9 mouse cellular contexts compared by ENCODE assay signal in genomic region chr4:22017656-22018379, GRCm38 (mm10).
DNase-seq lines count a peak whose midpoint lies in the region; ATAC-seq and TF ChIP-seq lines count a peak whose summit lies in the region.
"Had no signal": no experiment of that assay in that cellular context is flagged by ENCODE, and none has a peak within 500 bp of the region (broad histone marks: within the 10 kb centered on the region; RNA-seq: fewer than 3 reads in every experiment).

No protein-coding gene starts in this region.

- H3K36me3 ChIP-seq in forebrain, embryonic 14.5 days (ENCODE audit: control insufficient read depth, insufficient read depth, low read length): no peaks in the 10 kb centered on the region
- H3K36me3 ChIP-seq in hindbrain, postnatal 0 days (ENCODE audit: insufficient read depth, low read length): no peaks in the 10 kb centered on the region
- H3K36me3 ChIP-seq: embryonic facial prominence, embryonic 12.5 days had no signal

- peak; percentile 89 for TF ChIP-seq CTCF in hindbrain, postnatal 0 days (IDR thresholded peaks at IDR 0.05; ENCODE audit: low read depth)

- 0 out of 2 replicates have a peak overlapping the region, but pooled peaks have one; percentile 7 for H3K4me2 ChIP-seq in forebrain, embryonic 14.5 days (ENCODE audit: low read length)
- H3K4me2 ChIP-seq in hindbrain, postnatal 0 days (ENCODE audit: low read depth, low read length): 0 out of 2 replicates have a peak overlapping the region, but pooled peaks have one; percentile 25
- H3K4me2 ChIP-seq: embryonic facial prominence, embryonic 12.5 days had no signal

- H3K9me3 ChIP-seq in forebrain, embryonic 14.5 days (replicated peaks; ENCODE audit: control insufficient read depth, low read length): no peaks in the 10 kb centered on the region; the same call in 1 of the 2 replicates
- no peaks in the 10 kb centered on the region for H3K9me3 ChIP-seq in hindbrain, postnatal 0 days (ENCODE audit: low read length)

- DNase-seq in ovary, postnatal 10 days (ENCODE audit: low spot score): peak; percentile 1
- DNase-seq in ovary, postnatal 36 days (ENCODE audit: low spot score): no peak
- DNase-seq in brain, embryonic 18.5 days (ENCODE audit: low read depth, low spot score): peak; percentile 64
- DNase-seq in forebrain, embryonic 14.5 days (ENCODE audit: low spot score): peak; percentile 94
- DNase-seq in hindbrain, postnatal 0 days (ENCODE audit: low spot score): peak; percentile 93
- peak; percentile 23 to 87 for DNase-seq in left cerebral cortex, adult 9 months (ENCODE audit: low spot score in 2 of 2)
- peak; percentile 51 for DNase-seq in neural tube, embryonic 10.5 days (ENCODE audit: extremely low spot score, low spot score)

- H3K9ac ChIP-seq in forebrain, embryonic 14.5 days (ENCODE audit: low read length): no peak overlapping the region
- no peak overlapping the region for H3K9ac ChIP-seq in hindbrain, postnatal 0 days (replicated peaks; ENCODE audit: low read length)
- H3K9ac ChIP-seq: embryonic facial prominence, embryonic 12.5 days had no signal

- ATAC-seq in forebrain, embryonic 14.5 days: peak; percentile 84
- peak; percentile 89 for ATAC-seq in hindbrain, postnatal 0 days
- ATAC-seq in monocyte, adult 5-6 weeks (replicated peaks; ENCODE audit: insufficient number of reproducible peaks, low FRiP score, low TSS enrichment, poor library complexity, severe bottlenecking): no peak

- no peak overlapping the region for H3K4me3 ChIP-seq in forebrain, embryonic 14.5 days (ENCODE audit: low read depth, low read length)
- H3K4me3 ChIP-seq in hindbrain, postnatal 0 days (ENCODE audit: low read length): no peak overlapping the region
- H3K4me3 ChIP-seq: embryonic facial prominence, embryonic 12.5 days had no signal

- H3K27me3 ChIP-seq in forebrain, embryonic 14.5 days (replicated peaks; ENCODE audit: control insufficient read depth, insufficient read depth, low read length): no peaks in the 10 kb centered on the region
- H3K27me3 ChIP-seq in hindbrain, postnatal 0 days (ENCODE audit: insufficient read depth, low read length): no peaks in the 10 kb centered on the region
- H3K27me3 ChIP-seq: embryonic facial prominence, embryonic 12.5 days had no signal

- no peak overlapping the region for H3K27ac ChIP-seq in forebrain, embryonic 14.5 days (ENCODE audit: low read depth, low read length)
- no peak overlapping the region for H3K27ac ChIP-seq in hindbrain, postnatal 0 days
- H3K27ac ChIP-seq: embryonic facial prominence, embryonic 12.5 days had no signal

- H3K4me1 ChIP-seq in forebrain, embryonic 14.5 days (ENCODE audit: control insufficient read depth, insufficient read depth, low read length): peaks cover 2% of the 10 kb centered on the region; the same call in 1 of the 2 replicates
- H3K4me1 ChIP-seq in hindbrain, postnatal 0 days (ENCODE audit: insufficient read depth, low read length): no peaks in the 10 kb centered on the region
- H3K4me1 ChIP-seq: embryonic facial prominence, embryonic 12.5 days had no signal

- 10% methylated on average over 9 of the region's 9 CpGs for WGBS in forebrain, embryonic 14.5 days
- 10% methylated on average over 9 of the region's 9 CpGs for WGBS in hindbrain, postnatal 0 days
